Mouse (Mus musculus) liver, embryonic 12.5 days (tissue): Measurements from ENCODE around the gene Nin. TPM values are rescaled to one million over a fixed set of nuclear protein-coding genes. Genes with fewer than 3 reads are reported as not detected.

Experiments used
- ATAC-seq: fragments of 200-750 bp; cut with Nextera tagmentation; 2 replicates; pipeline ENCODE4 v1.8.0; 2017; ENCODE audit warnings: moderate number of reproducible peaks, mild to moderate bottlenecking, moderate library complexity
- H3K27ac ChIP-seq: fragments of 300-500 bp; sonication (generic); 2 replicates; pipeline ENCODE4 v1.5.1; 2016; ENCODE audit warnings: mild to moderate bottlenecking
- H3K27me3 ChIP-seq: fragments of 300-500 bp; sonication (generic); replicated peaks from 2 replicates; pipeline ENCODE4 v1.6.1; 2016; ENCODE audit warnings: mild to moderate bottlenecking, moderate library complexity
- H3K36me3 ChIP-seq: fragments of 300-500 bp; sonication (generic); 2 replicates; pipeline ENCODE4 v1.6.1; 2016; ENCODE audit warnings: mild to moderate bottlenecking, moderate library complexity
- H3K4me1 ChIP-seq: fragments of 300-500 bp; sonication (generic); 2 replicates; pipeline ENCODE4 v1.6.1; 2016
- H3K4me2 ChIP-seq: fragments of 300-500 bp; sonication (generic); 2 replicates; pipeline ENCODE4 v1.6.1; 2016; ENCODE audit warnings: mild to moderate bottlenecking, moderate library complexity
- H3K4me3 ChIP-seq: fragments of 300-500 bp; sonication (generic); 2 replicates; pipeline ENCODE4 v1.5.1; 2016; ENCODE audit warnings: mild to moderate bottlenecking, moderate library complexity
- H3K9ac ChIP-seq: fragments of 300-500 bp; sonication (generic); 2 replicates; pipeline ENCODE4 v1.6.1; 2016; ENCODE audit warnings: mild to moderate bottlenecking, moderate library complexity
- H3K9me3 ChIP-seq: fragments of 300-500 bp; sonication (generic); replicated peaks from 2 replicates; pipeline ENCODE4 v1.6.1; 2016; ENCODE audit warnings: mild to moderate bottlenecking, moderate library complexity
- WGBS: fragments of 180-500 bp; shearing (Covaris S2); methylation state at CpG from one replicate; pipeline ENCODE4 v1.1.7; 2016; ENCODE audit not compliant: insufficient replicate concordance; 5-methylcytosine and 5-hydroxymethylcytosine counted together
- polyA plus RNA-seq: library from polyadenylated mRNA; unstranded; fragments of >200 nt; fragmentation: Nextera tagmentation; extraction: Ambion mirVana; gene quantifications from 2 replicates; pipeline ENCODE4 v1.2.1, GENCODE M21; 2016

Nin gene
- polyA plus RNA-seq, 1 experiment from 2014 or later: 4.0 TPM

DNA sequence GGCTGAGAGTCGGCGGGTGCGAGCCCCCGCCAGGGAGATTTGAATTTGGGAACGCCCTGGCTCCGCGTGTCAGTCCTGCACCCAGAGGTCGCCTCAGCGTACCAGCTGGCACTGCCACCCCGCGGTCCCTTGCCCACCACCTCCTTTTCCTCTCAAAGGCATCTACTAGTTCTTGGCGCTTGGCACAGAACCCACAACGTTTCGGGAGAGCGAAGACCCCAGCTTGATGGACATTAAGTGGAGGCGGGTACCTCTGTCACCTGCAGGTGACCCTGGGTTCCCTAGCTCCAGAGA lies 1.5 kb downstream of the Nin start:
- WGBS: 5% methylated on average over 15 of the region's 16 CpGs

GRCm38 (mm10) chr12:70111367-70112089 lies 2.0 kb downstream of the Nin start:
- Histone ChIP-seq H3K27ac (peak overlapping the region; percentile 66; the same call in 1 of the 2 replicates), H3K4me1 (peaks cover 32% of the 10 kb centered on the region), H3K27me3 (peaks cover 57% of the 10 kb centered on the region), H3K9me3 (no peaks in the 10 kb centered on the region), H3K4me2 (peak overlapping the region; percentile 99), H3K4me3 (peak overlapping the region; percentile 76), H3K36me3 (no peaks in the 10 kb centered on the region), H3K9ac (peak overlapping the region; percentile 79)
- peak; percentile 89 for ATAC-seq
- WGBS: under 1% methylated on average over 93 of the region's 101 CpGs

More for the DNA sequence above, 1.5 kb downstream of the Nin start:
- no peaks in the 10 kb centered on the region for H3K36me3 ChIP-seq
- no peak overlapping the region for H3K27ac ChIP-seq
- H3K9me3 ChIP-seq: no peaks in the 10 kb centered on the region
- peak overlapping the region; percentile 79 for H3K9ac ChIP-seq
- no peak for ATAC-seq
- H3K4me1 ChIP-seq: peaks cover 32% of the 10 kb centered on the region
- H3K4me2 ChIP-seq: peak overlapping the region; percentile 99
- peak overlapping the region; percentile 76 for H3K4me3 ChIP-seq
- peaks cover 57% of the 10 kb centered on the region for H3K27me3 ChIP-seq

- peak; percentile 50 for ATAC-seq
- Histone ChIP-seq H3K27ac (peak overlapping the region; percentile 66; the same call in 1 of the 2 replicates), H3K4me1 (peaks cover 34% of the 10 kb centered on the region), H3K27me3 (peaks cover 57% of the 10 kb centered on the region), H3K9me3 (no peaks in the 10 kb centered on the region), H3K36me3 (no peaks in the 10 kb centered on the region), H3K4me2 (peak overlapping the region; percentile 99), H3K9ac (peak overlapping the region; percentile 79), H3K4me3 (peak overlapping the region; percentile 76)
- under 1% methylated on average over 16 of the region's 16 CpGs for WGBS
Measured at GRCm38 (mm10) chr12:70111117-70111366, 2.5 kb downstream of the Nin start.

DNA sequence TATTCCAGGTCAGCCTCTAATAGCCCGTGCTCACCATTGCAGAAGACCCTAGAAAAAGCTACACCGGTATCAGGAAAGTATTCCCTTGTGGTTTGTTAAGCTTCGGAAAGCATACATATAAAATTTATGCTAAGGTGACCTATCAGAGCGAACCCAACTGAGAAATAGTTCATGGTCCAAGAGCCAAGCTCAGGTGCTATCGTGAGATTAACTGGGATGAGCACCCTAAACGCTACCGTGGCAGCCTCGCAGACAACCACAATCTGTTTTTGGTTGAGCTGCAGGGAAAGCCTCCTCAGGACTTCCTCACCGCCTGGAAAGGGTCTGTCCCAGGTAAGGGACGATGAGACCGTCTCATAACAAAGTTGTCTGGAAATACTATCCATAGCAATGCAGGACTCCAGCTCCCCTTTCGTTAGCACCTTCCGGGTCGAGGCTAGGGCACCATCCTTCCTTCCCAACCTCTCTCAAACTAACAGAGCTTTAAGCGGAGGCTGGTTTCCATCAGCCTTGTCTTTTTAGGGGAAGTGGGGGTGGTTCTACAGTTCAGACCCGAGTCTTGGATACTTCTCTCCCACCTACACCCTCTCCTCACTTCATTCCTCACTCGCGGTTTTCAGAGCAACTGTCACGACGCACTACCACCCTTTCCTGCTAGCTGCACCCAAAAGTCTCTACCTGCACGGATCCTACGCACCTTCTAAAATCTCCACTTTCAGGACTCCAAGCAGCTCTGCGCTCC lies 3.0 kb downstream of the Nin start:
- no peaks in the 10 kb centered on the region for H3K36me3 ChIP-seq
- peaks cover 37% of the 10 kb centered on the region for H3K4me1 ChIP-seq
- peak overlapping the region; percentile 76 for H3K4me3 ChIP-seq
- WGBS: 9% methylated on average over 23 of the region's 23 CpGs
- no peaks in the 10 kb centered on the region for H3K9me3 ChIP-seq
- ATAC-seq: no peak
- peak overlapping the region; percentile 99 for H3K4me2 ChIP-seq
- H3K9ac ChIP-seq: peak overlapping the region; percentile 79
- H3K27ac ChIP-seq: peak overlapping the region; percentile 66; the same call in 1 of the 2 replicates
- H3K27me3 ChIP-seq: peaks cover 55% of the 10 kb centered on the region

DNA sequence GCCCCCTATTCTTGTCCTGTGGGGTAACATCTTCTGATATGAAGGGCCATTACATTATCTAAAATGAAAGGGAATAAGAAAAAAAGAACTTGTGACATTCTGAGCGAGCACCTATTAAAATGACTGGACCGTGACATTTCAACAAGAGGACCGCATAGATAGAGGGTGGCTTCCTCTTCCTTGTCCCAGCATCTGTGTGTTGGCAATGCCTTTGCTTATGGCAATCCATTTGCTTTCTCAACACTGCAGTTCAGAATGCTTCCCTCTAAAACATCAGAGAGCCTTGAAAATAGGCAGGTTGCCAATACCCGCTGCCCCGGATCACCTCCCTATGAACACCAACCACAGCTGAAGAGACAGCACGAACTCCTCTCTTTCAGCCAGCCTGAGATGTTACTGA lies 3.6 kb downstream of the Nin start:
- peaks cover 50% of the 10 kb centered on the region for H3K27me3 ChIP-seq
- 66% methylated on average over 6 of the region's 6 CpGs for WGBS
- H3K4me1 ChIP-seq: peaks cover 37% of the 10 kb centered on the region
- no peaks in the 10 kb centered on the region for H3K36me3 ChIP-seq
- no peak for ATAC-seq
- H3K4me2 ChIP-seq: peak overlapping the region; percentile 99
- H3K9ac ChIP-seq: no peak overlapping the region
- H3K27ac ChIP-seq: no peak overlapping the region
- H3K9me3 ChIP-seq: no peaks in the 10 kb centered on the region
- peak overlapping the region; percentile 22; the same call in 1 of the 2 replicates for H3K4me3 ChIP-seq

GRCm38 (mm10) chr12:70108104-70108503 lies 5.4 kb downstream of the Nin start:
- Histone ChIP-seq H3K9me3 (no peaks in the 10 kb centered on the region), H3K27ac (no peak overlapping the region), H3K9ac (no peak overlapping the region), H3K4me3 (no peak overlapping the region), H3K27me3 (peaks cover 33% of the 10 kb centered on the region), H3K4me1 (peaks cover 37% of the 10 kb centered on the region), H3K36me3 (no peaks in the 10 kb centered on the region), H3K4me2 (no peak overlapping the region)
- ATAC-seq: no peak
- 78% methylated on average over 2 of the region's 2 CpGs for WGBS

DNA sequence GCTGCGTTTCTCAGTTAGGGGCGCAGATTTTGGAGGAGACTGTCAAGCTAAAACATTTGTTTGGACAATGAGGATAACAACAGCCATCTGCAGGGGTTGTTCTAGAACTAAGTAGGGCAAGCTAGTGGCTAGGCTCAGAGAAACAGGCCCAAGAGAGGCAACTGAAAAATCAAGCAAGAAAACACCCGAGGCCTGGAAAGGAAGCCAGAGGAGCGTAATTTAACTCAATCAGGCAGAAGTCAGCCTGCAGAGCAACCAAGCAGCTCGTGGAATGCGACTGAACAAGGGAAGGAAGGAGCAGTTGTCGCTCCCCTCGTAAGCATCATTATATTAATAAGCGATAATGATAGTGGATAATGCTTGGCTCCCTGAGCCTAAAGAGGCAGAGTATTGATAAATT lies 7.0 kb downstream of the Nin start:
- Histone ChIP-seq H3K27ac (no peak overlapping the region), H3K4me2 (no peak overlapping the region), H3K36me3 (0 out of 2 replicates have a peak, but pooled peaks cover 3% of the 10 kb centered on the region), H3K4me3 (no peak overlapping the region), H3K9ac (no peak overlapping the region), H3K4me1 (peaks cover 28% of the 10 kb centered on the region), H3K9me3 (no peaks in the 10 kb centered on the region), H3K27me3 (peaks cover 18% of the 10 kb centered on the region)
- ATAC-seq: no peak
- 70% methylated on average over 9 of the region's 9 CpGs for WGBS

GRCm38 (mm10) chr12:70105885-70106284 lies 7.6 kb downstream of the Nin start:
- no peak overlapping the region for H3K4me2 ChIP-seq
- WGBS: 54% methylated on average over 6 of the region's 6 CpGs
- H3K27me3 ChIP-seq: peaks cover 12% of the 10 kb centered on the region
- no peak overlapping the region for H3K9ac ChIP-seq
- no peak for ATAC-seq
- H3K4me3 ChIP-seq: no peak overlapping the region
- peaks cover 23% of the 10 kb centered on the region for H3K4me1 ChIP-seq
- H3K9me3 ChIP-seq: no peaks in the 10 kb centered on the region
- H3K27ac ChIP-seq: no peak overlapping the region
- peaks cover 7% of the 10 kb centered on the region; the same call in 1 of the 2 replicates for H3K36me3 ChIP-seq

GRCm38 (mm10) chr12:70104776-70105420 lies 8.6 kb downstream of the Nin start:
- no peak overlapping the region for H3K4me2 ChIP-seq
- H3K9ac ChIP-seq: no peak overlapping the region
- H3K4me3 ChIP-seq: no peak overlapping the region
- H3K4me1 ChIP-seq: peaks cover 13% of the 10 kb centered on the region
- 47% methylated on average over 5 of the region's 5 CpGs for WGBS
- no peak for ATAC-seq
- no peaks in the 10 kb centered on the region for H3K9me3 ChIP-seq
- H3K27me3 ChIP-seq: peaks cover 2% of the 10 kb centered on the region
- peaks cover 10% of the 10 kb centered on the region; the same call in 1 of the 2 replicates for H3K36me3 ChIP-seq
- no peak overlapping the region for H3K27ac ChIP-seq

DNA sequence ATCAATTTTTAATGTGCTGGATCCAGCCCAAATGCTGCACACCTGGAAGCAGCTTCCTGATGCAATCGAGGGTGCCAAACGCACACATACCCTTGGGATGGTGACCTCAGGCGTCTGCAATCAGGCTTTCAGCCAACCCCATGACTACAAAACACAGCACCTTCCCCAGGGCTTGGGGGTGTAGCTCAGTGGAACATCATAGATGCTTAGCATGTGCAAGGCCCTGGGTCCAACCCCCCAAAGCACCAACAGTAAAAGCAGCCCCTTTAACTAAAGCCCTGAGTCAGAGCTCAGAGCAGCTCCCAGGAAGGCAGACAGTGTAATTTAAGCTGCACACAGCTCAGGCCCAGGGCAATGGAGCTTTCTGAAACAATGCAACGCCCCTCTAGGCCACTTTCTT lies 9.3 kb downstream of the Nin start:
- no peak for ATAC-seq
- H3K27ac ChIP-seq: no peak overlapping the region

GRCm38 (mm10) chr12:70103257-70103656 lies 10.3 kb downstream of the Nin start:
- ATAC-seq: no peak
- H3K9ac ChIP-seq: no peak overlapping the region
- 84% methylated on average over 4 of the region's 4 CpGs for WGBS

More for the DNA sequence above, 9.3 kb downstream of the Nin start:
- Histone ChIP-seq H3K9me3 (no peaks in the 10 kb centered on the region), H3K36me3 (peaks cover 10% of the 10 kb centered on the region; the same call in 1 of the 2 replicates), H3K4me2 (no peak overlapping the region), H3K4me3 (no peak overlapping the region), H3K4me1 (peaks cover 11% of the 10 kb centered on the region), H3K27me3 (no peaks in the 10 kb centered on the region), H3K9ac (no peak overlapping the region)
- 66% methylated on average over 4 of the region's 4 CpGs for WGBS

DNA sequence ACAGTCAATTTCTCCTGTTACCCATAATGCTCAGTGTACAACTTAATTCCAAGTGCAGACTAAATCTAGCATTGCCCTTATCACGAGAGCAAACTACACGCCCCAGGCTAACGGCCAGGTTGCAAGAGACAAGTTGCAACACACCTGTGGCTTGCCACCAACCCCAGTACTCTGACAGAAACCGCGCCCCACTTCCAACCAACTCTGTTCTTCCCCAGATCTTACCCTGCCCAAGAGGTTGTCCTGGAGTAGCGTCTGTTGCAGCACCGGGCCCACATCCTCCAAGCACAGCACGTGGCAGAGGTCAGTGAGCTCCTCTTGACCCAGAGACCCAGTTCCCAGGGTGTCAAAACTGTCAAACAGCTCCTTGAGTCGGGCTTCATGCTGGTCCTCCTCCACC lies 11.1 kb downstream of the Nin start:
- Histone ChIP-seq H3K4me3 (no peak overlapping the region), H3K27me3 (no peaks in the 10 kb centered on the region), H3K9me3 (no peaks in the 10 kb centered on the region), H3K4me1 (peaks cover 5% of the 10 kb centered on the region; the same call in 1 of the 2 replicates), H3K4me2 (no peak overlapping the region), H3K27ac (no peak overlapping the region), H3K9ac (no peak overlapping the region), H3K36me3 (peaks cover 10% of the 10 kb centered on the region; the same call in 1 of the 2 replicates)
- 62% methylated on average over 9 of the region's 9 CpGs for WGBS
- no peak for ATAC-seq

More at GRCm38 (mm10) chr12:70103257-70103656, 10.3 kb downstream of the Nin start:
- H3K9me3 ChIP-seq: no peaks in the 10 kb centered on the region
- H3K27ac ChIP-seq: no peak overlapping the region
- H3K36me3 ChIP-seq: peaks cover 10% of the 10 kb centered on the region; the same call in 1 of the 2 replicates
- peaks cover 11% of the 10 kb centered on the region for H3K4me1 ChIP-seq
- no peaks in the 10 kb centered on the region for H3K27me3 ChIP-seq
- H3K4me3 ChIP-seq: no peak overlapping the region
- H3K4me2 ChIP-seq: no peak overlapping the region
